23 mouse cellular contexts compared by ENCODE assay signal in genomic region chr5:119776106-119776887, GRCm38 (mm10). TPM values are rescaled to one million over a fixed set of nuclear protein-coding genes. Genes with fewer than 3 reads are reported as not detected.
DNase-seq lines count a peak whose midpoint lies in the region; ATAC-seq and TF ChIP-seq lines count a peak whose summit lies in the region.
"Had no signal": no experiment of that assay in that cellular context is flagged by ENCODE, and none has a peak within 500 bp of the region (broad histone marks: within the 10 kb centered on the region; RNA-seq: fewer than 3 reads in every experiment).

No protein-coding gene starts in this region.

- no peaks in the 10 kb centered on the region for H3K36me3 ChIP-seq in kidney, embryonic 16.5 days (ENCODE audit: insufficient read depth, low read length)
- no peaks in the 10 kb centered on the region for H3K36me3 ChIP-seq in lung, embryonic 14.5 days (ENCODE audit: insufficient read depth)
- H3K36me3 ChIP-seq: embryonic facial prominence, embryonic 13.5 days; forebrain, embryonic 15.5 days; hindbrain, embryonic 12.5 days; limb, embryonic 12.5 days; midbrain, embryonic 15.5 days had no signal

- no peak overlapping the region for H3K27ac ChIP-seq in kidney, embryonic 16.5 days (ENCODE audit: low read length)
- H3K27ac ChIP-seq in lung, embryonic 14.5 days (ENCODE audit: low read depth), result peak overlapping the region; percentile 77
- H3K27ac ChIP-seq: embryonic facial prominence, embryonic 13.5 days; forebrain, embryonic 15.5 days; hindbrain, embryonic 12.5 days; limb, embryonic 12.5 days; liver, embryonic 14.5 days; midbrain, embryonic 15.5 days had no signal

- H3K4me3 ChIP-seq in kidney, embryonic 16.5 days (ENCODE audit: low read length), result no peak overlapping the region
- H3K4me3 ChIP-seq in lung, embryonic 14.5 days (ENCODE audit: low read depth, low read length), result no peak overlapping the region
- H3K4me3 ChIP-seq: embryonic facial prominence, embryonic 13.5 days; forebrain, embryonic 15.5 days; hindbrain, embryonic 12.5 days; limb, embryonic 12.5 days; midbrain, embryonic 15.5 days; myocyte had no signal

- DNase-seq in kidney, adult 18-20 months, result peak; percentile 7
- DNase-seq in adrenal gland, postnatal 36 days, result peak; percentile 36 to 46
- DNase-seq in lung, embryonic 14.5 days, result peak; percentile 91
- DNase-seq in lung, postnatal 36 days, result peak; percentile 70
- DNase-seq in gastrocnemius, postnatal 36 days, result no peak
- no peak for DNase-seq in layer of hippocampus, postnatal 14 days (ENCODE audit: low spot score in 2 of 2)
- DNase-seq: cerebellum, adult 8-10 months; gastrocnemius, postnatal 25 days; heart, postnatal 10 days; kidney, postnatal 4 days had no signal

- peaks cover 40% of the 10 kb centered on the region for H3K27me3 ChIP-seq in kidney, embryonic 16.5 days (ENCODE audit: insufficient read depth, low read length)
- H3K27me3 ChIP-seq in lung, embryonic 14.5 days (ENCODE audit: insufficient read depth, low read length), result no peaks in the 10 kb centered on the region
- H3K27me3 ChIP-seq: forebrain, embryonic 15.5 days had no signal

- no peaks in the 10 kb centered on the region for H3K4me1 ChIP-seq in kidney, embryonic 16.5 days (ENCODE audit: insufficient read depth, low read length)
- peaks cover 6% of the 10 kb centered on the region for H3K4me1 ChIP-seq in lung, embryonic 14.5 days (ENCODE audit: insufficient read depth)
- H3K4me1 ChIP-seq: embryonic facial prominence, embryonic 13.5 days; forebrain, embryonic 15.5 days; hindbrain, embryonic 12.5 days; midbrain, embryonic 15.5 days had no signal

- TF ChIP-seq CTCF in lung, embryonic 14.5 days (IDR thresholded peaks at IDR 0.05; ENCODE audit: low read depth), result no peak

- WGBS in kidney, embryonic 16.5 days, result 62% methylated on average over 9 of the region's 9 CpGs
- 30% methylated on average over 9 of the region's 9 CpGs for WGBS in lung, embryonic 14.5 days

- no peak overlapping the region for H3K9ac ChIP-seq in kidney, embryonic 16.5 days (replicated peaks; ENCODE audit: low read length)
- H3K9ac ChIP-seq in lung, embryonic 14.5 days, result no peak overlapping the region
- H3K9ac ChIP-seq: embryonic facial prominence, embryonic 13.5 days; forebrain, embryonic 15.5 days; hindbrain, embryonic 12.5 days; limb, embryonic 12.5 days; liver, embryonic 14.5 days; midbrain, embryonic 15.5 days had no signal

- no peak overlapping the region for H3K4me2 ChIP-seq in kidney, embryonic 16.5 days (replicated peaks; ENCODE audit: low read depth, low read length)
- 0 out of 2 replicates have a peak overlapping the region, but pooled peaks have one; percentile 5 for H3K4me2 ChIP-seq in lung, embryonic 14.5 days
- H3K4me2 ChIP-seq: embryonic facial prominence, embryonic 13.5 days; forebrain, embryonic 15.5 days; heart, embryonic 11.5 days; hindbrain, embryonic 12.5 days; limb, embryonic 12.5 days; midbrain, embryonic 15.5 days had no signal

- intact Hi-C loops in gastrocnemius, postnatal 36 days (cut with DNase I), result loop anchor here (10.0 kb wide), 1 partner anchor 309 kb away; no protein-coding TSS in a partner anchor

- H3K9me3 ChIP-seq in kidney, embryonic 16.5 days (ENCODE audit: low read length), result no peaks in the 10 kb centered on the region
- H3K9me3 ChIP-seq in lung, embryonic 14.5 days (ENCODE audit: low read depth, low read length), result no peaks in the 10 kb centered on the region
- H3K9me3 ChIP-seq: embryonic facial prominence, embryonic 13.5 days; forebrain, embryonic 15.5 days; hindbrain, embryonic 12.5 days; limb, embryonic 12.5 days; midbrain, embryonic 15.5 days had no signal

- ATAC-seq in kidney, embryonic 16.5 days (ENCODE audit: low FRiP score, low TSS enrichment), result no peak
- peak; percentile 90 for ATAC-seq in lung, embryonic 14.5 days (ENCODE audit: insufficient read depth)
- ATAC-seq: forebrain, embryonic 15.5 days; midbrain, embryonic 15.5 days had no signal

RNA-seq across cellular contexts. Expression of gene Tbx5, which starts 56.2 kb away (rescaled TPM):
- 0.14 and 0.74 TPM in 2 replicates for polyA plus RNA-seq in kidney, embryonic 16.5 days (2015; fragmentation: Nextera tagmentation; extraction: Ambion mirVana)
- under 1 TPM; 0.26 to 0.30 TPM for total RNA-seq in adrenal gland, postnatal 36 days (2021)
- polyA plus RNA-seq in lung, embryonic 14.5 days (2014; fragmentation: Nextera tagmentation; extraction: Ambion mirVana), result 57.7 and 59.4 TPM in 2 replicates
- total RNA-seq in gastrocnemius, postnatal 36 days (2021), result not detected
- not detected for total RNA-seq in layer of hippocampus, postnatal 14 days (2021)
- total RNA-seq: layer of hippocampus, postnatal 10 days; megakaryocyte, adult 5-6 weeks had no signal
- polyA plus RNA-seq: cortical plate, adult 2 months; forebrain, embryonic 15.5 days; myocyte; small intestine, adult 2 months had no signal

Comparison
In these comparisons a context has a peak if more than half of its experiments do, and no peak if none do; other contexts are left out.
1. DNase-seq: peak in kidney, adult 18-20 months (single experiment), adrenal gland, postnatal 36 days (2 of 2), lung, embryonic 14.5 days (single experiment) and lung, postnatal 36 days (single experiment); none in gastrocnemius, postnatal 36 days (0 of 2) and layer of hippocampus, postnatal 14 days (0 of 2).